8 mouse cellular contexts compared by ENCODE assay signal in genomic region chr5:105867841-105868447, GRCm38 (mm10). TPM values are rescaled to one million over a fixed set of nuclear protein-coding genes. Genes with fewer than 3 reads are reported as not detected.
DNase-seq lines count a peak whose midpoint lies in the region; ATAC-seq and TF ChIP-seq lines count a peak whose summit lies in the region.

No protein-coding gene starts in this region.

- no peaks in the 10 kb centered on the region; the same call in 1 of the 2 replicates for H3K27me3 ChIP-seq in lung, embryonic 16.5 days (ENCODE audit: control insufficient read depth, insufficient read depth, low read depth, low read length)

- H3K9ac ChIP-seq in lung, embryonic 16.5 days (ENCODE audit: low read length) = no peak overlapping the region

- no peaks in the 10 kb centered on the region for H3K36me3 ChIP-seq in lung, embryonic 16.5 days (ENCODE audit: control insufficient read depth, insufficient read depth, low read length)

- peak overlapping the region; percentile 44 for H3K4me2 ChIP-seq in lung, embryonic 16.5 days (ENCODE audit: low read depth, low read length)

- H3K4me3 ChIP-seq in lung, embryonic 16.5 days (ENCODE audit: low read length) = no peak overlapping the region

- TF ChIP-seq CTCF in brain, embryonic 14.5 days (IDR thresholded peaks at IDR 0.05; ENCODE audit: borderline replicate concordance, extremely low read depth, insufficient read depth, insufficient read length) = no peak

- DNase-seq in adrenal gland, adult 2 months = peak; percentile 61
- DNase-seq in adrenal gland, postnatal 4 days (ENCODE audit: low spot score in 2 of 2) = no peak
- DNase-seq in brain, embryonic 14.5 days (ENCODE audit: low read depth) = peak; percentile 81
- peak; percentile 55 for DNase-seq in heart, postnatal 4 days
- DNase-seq in testis, postnatal 10 days (ENCODE audit: low spot score) = no peak
- no peak for DNase-seq in thymus, adult 18-20 months
- no peak for DNase-seq in natural killer cell, adult 2 months (ENCODE audit: low spot score in 2 of 2)

- no peaks in the 10 kb centered on the region for H3K9me3 ChIP-seq in lung, embryonic 16.5 days (ENCODE audit: control insufficient read depth, low read length)

- H3K27ac ChIP-seq in lung, embryonic 16.5 days (ENCODE audit: low read length) = peak overlapping the region; percentile 14

- WGBS in lung, embryonic 16.5 days = 43% methylated on average over 16 of the region's 16 CpGs

- H3K4me1 ChIP-seq in lung, embryonic 16.5 days (replicated peaks; ENCODE audit: control insufficient read depth, insufficient read depth, low read length) = peaks cover 12% of the 10 kb centered on the region

- no peak for TF ChIP-seq POLR2A in brain, embryonic 14.5 days (IDR thresholded peaks at IDR 0.05; ENCODE audit: borderline replicate concordance, extremely low read depth, insufficient read depth, insufficient read length, poor library complexity, severe bottlenecking)

- peak; percentile 79 for ATAC-seq in lung, embryonic 16.5 days (ENCODE audit: low read depth)

RNA-seq across cellular contexts. Expression of gene Zfp326, which starts 8.4 kb away (rescaled TPM):
- total RNA-seq in adrenal gland, adult 2 months (2021) = 10 to 100 TPM; 20.6 to 25.6 TPM
- 6.3 TPM in 2 replicates for polyA plus RNA-seq in adrenal gland, adult 2 months (2012; rRNA removed)
- 10 to 100 TPM; 47.2 to 51.6 TPM for total RNA-seq in adrenal gland, postnatal 4 days (2021)
- 51.5 and 58.9 TPM in 2 replicates for polyA plus RNA-seq in brain, embryonic 14.5 days (2012; rRNA removed)
- total RNA-seq in heart, postnatal 4 days (2021) = 10 to 100 TPM; 31.6 to 32.1 TPM
- polyA plus RNA-seq in lung, embryonic 16.5 days (2015; fragmentation: Nextera tagmentation; extraction: Ambion mirVana) = 32.1 and 35.5 TPM in 2 replicates

Comparison
In these comparisons a context has a peak if more than half of its experiments do, and no peak if none do; other contexts are left out.
1. DNase-seq: peak in adrenal gland, adult 2 months (single experiment), brain, embryonic 14.5 days (single experiment) and heart, postnatal 4 days (single experiment); none in adrenal gland, postnatal 4 days (0 of 2), testis, postnatal 10 days (single experiment), thymus, adult 18-20 months (0 of 2) and natural killer cell, adult 2 months (0 of 2).